Mouse (Mus musculus) CD4-positive, CD25-positive, alpha-beta regulatory T cell, adult 9 weeks (primary cell): ENCODE results near the gene Six4. TPM values are rescaled to one million over a fixed set of nuclear protein-coding genes. Genes with fewer than 3 reads are reported as not detected.

Source experiments
- polyA plus RNA-seq: library from polyadenylated mRNA; unstranded; fragments of 100-300 nt; shearing (Covaris generic); gene quantifications from one replicate; pipeline ENCODE4 v1.2.1, GENCODE M21; 2017

Gene Six4
- not detected for polyA plus RNA-seq

GRCm38 (mm10) chr12:73113196-73113595, at the start of gene Six4:
Gene Six4 (minus strand): TSS chr12:73113456.

GRCm38 (mm10) chr12:73123093-73124041, 10.1 kb upstream of the Six4 start, which contains the start of gene Mnat1:
Gene Mnat1 (plus strand): TSS chr12:73123717.

GRCm38 (mm10) chr12:73053668-73054241, 59.5 kb downstream of the Six4 start, which contains the start of gene Six1:
Gene Six1 (minus strand): TSS chr12:73053887.

Other genes starting within 250 kb of the Six4 start
- gene Six6, start 173.6 kb downstream of the Six4 start, polyA plus RNA-seq, result not detected
- gene 4930447C04Rik, start 172.7 kb downstream of the Six4 start, polyA plus RNA-seq, result 0.33 TPM
- not detected for gene Six1, start 59.6 kb downstream of the Six4 start, polyA plus RNA-seq
- gene Mnat1, start 10.3 kb upstream of the Six4 start, polyA plus RNA-seq, result 38.0 TPM
- gene Trmt5, start 173.3 kb upstream of the Six4 start, polyA plus RNA-seq, result 22.3 TPM
- 7.1 TPM for gene Slc38a6, start 173.3 kb upstream of the Six4 start, polyA plus RNA-seq